Mouse (Mus musculus): ENCODE data around the gene Ralgapa2.

GRCm38 (mm10) chr2:146347942-146348341 is 164.2 kb downstream of the Ralgapa2 start:
- TF ChIP-seq POLR2A (IDR thresholded peaks at IDR 0.05; ENCODE audit: insufficient read depth, low read depth, low read length), result no peak
- TF ChIP-seq CTCF (IDR thresholded peaks at IDR 0.05), result no peak
